Mouse (Mus musculus) c-Kit-positive CD71-positive TER-119-negative erythroid progenitor cells, embryonic 14.5 days (primary cell): Measurements from ENCODE around the gene Onecut1.

Experiments used
- DNase-seq: peaks from one replicate; pipeline ENCODE4 v3.0.0-alpha.2; 2013; ENCODE audit warnings: low read depth

The Onecut1 gene

GRCm38 (mm10) chr9:74861561-74861980, at the start of gene Onecut1:
Gene Onecut1 (plus strand): TSS chr9:74861921.
- DNase-seq = no peak

- no peak for DNase-seq
Measured at GRCm38 (mm10) chr9:74819736-74820511, 41.8 kb upstream of the Onecut1 start.

GRCm38 (mm10) chr9:74825102-74825501, 36.6 kb upstream of the Onecut1 start:
- DNase-seq = no peak

GRCm38 (mm10) chr9:74829206-74829605, 32.5 kb upstream of the Onecut1 start:
- DNase-seq = no peak

GRCm38 (mm10) chr9:74842890-74843289, 18.8 kb upstream of the Onecut1 start:
- DNase-seq = no peak

- DNase-seq = no peak
Measured at GRCm38 (mm10) chr9:74846867-74847830, 14.6 kb upstream of the Onecut1 start.

- DNase-seq = no peak
Measured at GRCm38 (mm10) chr9:74848411-74849194, 13.1 kb upstream of the Onecut1 start.

- no peak for DNase-seq
Measured at GRCm38 (mm10) chr9:74849195-74849978, 12.3 kb upstream of the Onecut1 start.

- no peak for DNase-seq
Measured at GRCm38 (mm10) chr9:74849979-74850780, 11.5 kb upstream of the Onecut1 start.

GRCm38 (mm10) chr9:74850781-74851145, 11.0 kb upstream of the Onecut1 start:
- no peak for DNase-seq

GRCm38 (mm10) chr9:74851601-74852000, 10.1 kb upstream of the Onecut1 start:
- no peak for DNase-seq

GRCm38 (mm10) chr9:74852361-74852760, 9.4 kb upstream of the Onecut1 start:
- DNase-seq = no peak

GRCm38 (mm10) chr9:74853191-74854072, 8.3 kb upstream of the Onecut1 start:
- DNase-seq = no peak

GRCm38 (mm10) chr9:74854073-74854591, 7.6 kb upstream of the Onecut1 start:
- no peak for DNase-seq

GRCm38 (mm10) chr9:74855446-74855845, 6.3 kb upstream of the Onecut1 start:
- DNase-seq = no peak

GRCm38 (mm10) chr9:74856578-74857507, 4.9 kb upstream of the Onecut1 start:
- DNase-seq = no peak

- no peak for DNase-seq
Measured at GRCm38 (mm10) chr9:74857508-74857840, 4.2 kb upstream of the Onecut1 start.

GRCm38 (mm10) chr9:74858111-74858510, 3.6 kb upstream of the Onecut1 start:
- no peak for DNase-seq
